Mouse (Mus musculus) heart, adult 2 months (tissue): Measurements from ENCODE around the gene Acss2. TPM values are rescaled to one million over a fixed set of nuclear protein-coding genes. Genes with fewer than 3 reads are reported as not detected.
"Not testable (repeated sequence)": the region's sequence is repeated elsewhere in the genome, so short reads cannot be mapped to it uniquely, and the experiment has no call there.

Experiments used
- DNase-seq, 2 experiments: peaks; one replicate each; pipeline ENCODE4 v3.0.0; 2021
- H3K27ac ChIP-seq: fragments of 200-600 bp; 2 replicates; pipeline ENCODE4 v1.8.1; 2022
- H3K27me3 ChIP-seq: fragments of 200-500 bp; 2 replicates; pipeline ENCODE4 v1.6.1; 2012; ENCODE audit warnings: mild to moderate bottlenecking, low read length, inconsistent platforms, mixed read lengths; ENCODE audit not compliant: control insufficient read depth, insufficient read depth
- H3K36me3 ChIP-seq: fragments of 200-500 bp; 2 replicates; pipeline ENCODE4 v1.6.1; 2012; ENCODE audit warnings: low read length, inconsistent platforms; ENCODE audit not compliant: control insufficient read depth, insufficient read depth
- H3K4me1 ChIP-seq: fragments of 200-500 bp; 2 replicates; pipeline ENCODE4 v1.6.1; 2011; ENCODE audit warnings: low read length; ENCODE audit not compliant: control insufficient read depth, insufficient read depth
- H3K4me3 ChIP-seq: fragments of 200-600 bp; 2 replicates; pipeline ENCODE4 v1.8.1; 2022
- H3K79me2 ChIP-seq: fragments of 200-500 bp; replicated peaks from 2 replicates; pipeline ENCODE4 v1.6.1; 2012; ENCODE audit warnings: mild to moderate bottlenecking, inconsistent platforms, low read length, moderate library complexity, mixed read lengths; ENCODE audit not compliant: control insufficient read depth, insufficient read depth
- H3K9ac ChIP-seq: fragments of 200-500 bp; 2 replicates; pipeline ENCODE4 v1.6.1; 2012; ENCODE audit warnings: low read depth, mild to moderate bottlenecking, control low read depth, inconsistent platforms, low read length, mixed read lengths
- CTCF ChIP-seq: fragments of 200-600 bp; IDR thresholded peaks from 2 replicates; pipeline ENCODE4 v1.8.1; 2022; ENCODE audit warnings: antibody characterized with exemption, mild to moderate bottlenecking, moderate library complexity
- EP300 ChIP-seq: fragments of 200-500 bp; IDR thresholded peaks from 2 replicates; pipeline ENCODE4 v1.6.1; 2011; ENCODE audit warnings: low read depth, low read length, control low read depth; ENCODE audit not compliant: insufficient read depth
- POLR2A ChIP-seq: fragments of 200-500 bp; IDR thresholded peaks from 2 replicates; pipeline ENCODE4 v1.6.1; 2011; ENCODE audit warnings: mild to moderate bottlenecking, low read depth, low read length, control low read depth; ENCODE audit not compliant: insufficient read depth
- WGBS: fragments of 180-500 bp; shearing (Covaris S2); methylation state at CpG from one replicate; pipeline ENCODE4 v1.1.7; 2018; 5-methylcytosine and 5-hydroxymethylcytosine counted together
- intact Hi-C: fragments of 180-260 bp; cut with DNase I; formaldehyde crosslinking; loops from one replicate; pipeline ENCODE4 v1.15.1; 2025
- polyA plus RNA-seq: library from polyadenylated mRNA; depleted of rRNA; stranded (reverse); fragments of >200 nt; gene quantifications from 2 replicates; pipeline ENCODE4 v1.2.3, GENCODE M21; 2012
- total RNA-seq, 2 experiments: library from RNA; stranded (reverse); gene quantifications; 2 replicates each; pipeline ENCODE4 v1.2.3; 2021

Acss2 gene
- total and polyA plus RNA-seq, 3 experiments = 31.6 to 39.8 (median 33.4) TPM

DNA sequence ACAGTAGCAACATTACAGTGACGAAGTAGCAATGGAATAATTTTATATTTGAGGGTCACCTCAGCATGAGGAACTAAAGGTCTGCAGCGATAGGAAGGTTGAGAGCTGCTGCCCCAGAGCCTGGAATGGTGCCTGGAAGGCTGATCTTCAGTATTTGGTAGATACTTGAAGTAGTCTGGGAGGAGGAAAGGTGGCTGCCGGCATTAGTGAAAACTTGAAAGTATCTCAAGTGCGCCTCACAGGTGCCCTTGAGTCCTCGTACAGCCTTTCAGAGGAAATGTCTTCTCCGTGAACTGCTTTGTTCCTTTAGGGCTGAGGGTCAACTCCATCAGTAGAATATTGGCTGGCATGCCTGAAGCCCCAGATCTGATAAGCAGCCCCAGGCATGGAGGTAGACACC, 77.8 kb downstream of the Acss2 start:
- WGBS = 79% methylated on average over 6 of the region's 6 CpGs
- DNase-seq = no peak
- H3K4me1 ChIP-seq = peaks cover 5% of the 10 kb centered on the region

DNA sequence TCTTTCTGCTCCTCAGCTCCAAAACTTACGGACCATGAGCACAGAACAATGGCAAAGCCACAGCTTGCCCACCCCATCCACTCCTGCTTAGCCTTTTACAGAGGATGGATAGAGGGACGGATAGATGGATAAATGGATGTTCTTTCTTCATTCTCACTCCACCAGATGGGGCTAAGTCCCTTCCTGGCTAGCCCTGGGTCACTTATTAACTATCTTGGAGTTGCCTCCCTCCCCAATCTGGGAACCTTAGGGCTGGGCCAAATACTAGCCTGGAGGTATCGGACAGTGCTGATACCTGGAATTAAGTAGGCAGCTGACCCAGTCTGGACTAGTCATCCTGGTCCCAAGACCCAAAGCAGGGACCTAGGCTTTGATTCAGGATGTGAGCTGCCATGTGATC, 86.0 kb downstream of the Acss2 start:
- no peak overlapping the region for H3K27ac ChIP-seq

More for the DNA sequence above, 77.8 kb downstream of the Acss2 start:
- Histone ChIP-seq H3K4me3 (no peak overlapping the region), H3K79me2 (no peaks in the 10 kb centered on the region), H3K36me3 (no peaks in the 10 kb centered on the region), H3K27me3 (no peaks in the 10 kb centered on the region), H3K27ac (no peak overlapping the region), H3K9ac (no peak overlapping the region)
- intact Hi-C loops = no loop called here
- TF ChIP-seq POLR2A (no peak), EP300 (no peak), CTCF (no peak)

DNA sequence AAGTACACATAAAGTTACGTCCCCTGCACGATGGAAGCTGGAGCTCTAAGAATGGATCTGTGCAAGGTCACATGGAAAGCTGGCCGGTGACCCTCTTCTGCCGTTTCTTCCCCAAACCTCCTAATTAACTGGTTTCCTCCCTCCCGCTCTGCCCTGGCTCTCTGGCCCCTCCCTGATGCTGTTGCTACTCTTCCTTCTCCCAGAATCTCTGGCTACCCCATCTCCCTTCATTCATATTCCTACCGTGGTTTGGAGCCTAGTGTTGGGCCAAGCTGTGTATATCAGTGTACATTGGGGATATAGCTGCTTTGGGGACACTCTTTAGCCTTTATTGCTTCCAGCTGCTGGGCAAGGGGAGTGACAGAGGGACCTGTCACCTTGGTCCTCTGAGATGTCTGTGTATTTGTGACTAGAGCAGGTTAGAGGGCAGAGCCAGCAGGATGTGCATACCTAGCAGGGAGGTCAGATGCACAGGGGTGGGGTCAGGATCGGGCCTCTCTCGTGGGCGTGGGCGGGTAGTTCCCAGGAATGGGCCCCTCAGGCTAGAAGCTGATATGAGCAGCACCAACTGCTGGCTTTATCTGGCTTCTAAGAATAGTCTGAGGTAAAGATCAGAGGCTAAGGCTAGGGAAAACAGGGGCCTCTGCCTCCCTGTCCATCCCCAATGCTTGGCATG, 87.0 kb downstream of the Acss2 start:
- no peak for DNase-seq
- Histone ChIP-seq H3K36me3 (no peaks in the 10 kb centered on the region), H3K9ac (no peak overlapping the region), H3K4me3 (no peak overlapping the region), H3K4me1 (no peaks in the 10 kb centered on the region), H3K27ac (no peak overlapping the region), H3K79me2 (no peaks in the 10 kb centered on the region), H3K27me3 (no peaks in the 10 kb centered on the region)
- intact Hi-C loops = no loop called here
- TF ChIP-seq POLR2A = no peak
- no peak for TF ChIP-seq EP300
- TF ChIP-seq CTCF = no peak
- 29% methylated on average over 10 of the region's 10 CpGs for WGBS

More for the DNA sequence above, 86.0 kb downstream of the Acss2 start:
- peak; percentile 54 for TF ChIP-seq CTCF
- TF ChIP-seq POLR2A = no peak
- WGBS = 55% methylated on average over 3 of the region's 3 CpGs
- Histone ChIP-seq H3K36me3 (no peaks in the 10 kb centered on the region), H3K4me1 (no peaks in the 10 kb centered on the region), H3K9ac (no peak overlapping the region), H3K27me3 (no peaks in the 10 kb centered on the region), H3K79me2 (no peaks in the 10 kb centered on the region), H3K4me3 (no peak overlapping the region)
- no peak for DNase-seq
- intact Hi-C loops = no loop called here

DNA sequence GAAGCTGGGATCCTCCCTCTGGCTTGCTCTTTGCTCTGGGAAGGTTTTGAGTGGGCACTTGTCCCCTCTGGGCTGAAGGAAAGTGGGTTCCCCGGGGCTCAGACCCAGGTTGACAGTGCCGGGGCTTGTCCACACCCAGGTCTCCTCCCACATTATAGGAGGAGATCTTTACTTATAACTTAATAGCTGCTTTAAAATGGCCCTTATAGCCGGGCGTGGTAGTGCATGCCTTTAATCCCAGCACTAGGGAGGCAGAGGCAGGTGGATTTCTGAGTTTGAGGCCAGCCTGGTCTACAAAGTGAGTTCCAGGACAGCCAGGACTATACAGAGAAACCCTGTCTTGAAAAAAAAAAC, 87.5 kb downstream of the Acss2 start:
- H3K9ac ChIP-seq, H3K27me3 ChIP-seq, DNase-seq, H3K79me2 ChIP-seq, intact Hi-C loops, H3K27ac ChIP-seq, H3K4me1 ChIP-seq, H3K4me3 ChIP-seq, H3K36me3 ChIP-seq: not testable (repeated sequence)
- 63% methylated on average over 4 of the region's 4 CpGs for WGBS

DNA sequence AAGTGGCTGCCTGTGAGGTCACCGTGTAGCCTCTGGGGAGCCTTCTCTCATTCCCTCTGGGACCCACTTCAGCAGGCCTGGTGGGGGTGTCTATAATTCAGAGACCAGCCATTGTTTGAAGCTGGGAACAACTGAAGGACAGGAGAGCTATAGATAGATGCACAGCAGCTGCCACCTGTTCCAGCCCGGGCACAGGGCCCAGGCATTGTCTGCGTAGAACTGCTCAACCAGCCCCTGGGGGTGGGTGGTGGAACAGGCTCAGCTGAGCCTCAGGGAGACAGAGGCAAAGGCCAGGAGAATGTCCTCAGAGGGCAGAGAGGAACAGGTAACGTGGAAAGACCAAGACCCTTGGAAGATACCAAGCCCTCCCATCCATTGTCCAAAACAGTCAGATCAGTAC, 88.6 kb downstream of the Acss2 start:
- H3K79me2 ChIP-seq = no peaks in the 10 kb centered on the region
- peak overlapping the region; percentile 77 for H3K27ac ChIP-seq
- H3K4me1 ChIP-seq = peaks cover 1% of the 10 kb centered on the region; the same call in 1 of the 2 replicates
- WGBS = 38% methylated on average over 4 of the region's 4 CpGs
- DNase-seq = peak; percentile 61 to 74
- intact Hi-C loops = no loop called here
- H3K27me3 ChIP-seq = no peaks in the 10 kb centered on the region
- no peaks in the 10 kb centered on the region for H3K36me3 ChIP-seq
- TF ChIP-seq POLR2A = no peak
- no peak for TF ChIP-seq EP300
- peak; percentile 66 for TF ChIP-seq CTCF
- no peak overlapping the region for H3K9ac ChIP-seq
- H3K4me3 ChIP-seq = no peak overlapping the region

DNA sequence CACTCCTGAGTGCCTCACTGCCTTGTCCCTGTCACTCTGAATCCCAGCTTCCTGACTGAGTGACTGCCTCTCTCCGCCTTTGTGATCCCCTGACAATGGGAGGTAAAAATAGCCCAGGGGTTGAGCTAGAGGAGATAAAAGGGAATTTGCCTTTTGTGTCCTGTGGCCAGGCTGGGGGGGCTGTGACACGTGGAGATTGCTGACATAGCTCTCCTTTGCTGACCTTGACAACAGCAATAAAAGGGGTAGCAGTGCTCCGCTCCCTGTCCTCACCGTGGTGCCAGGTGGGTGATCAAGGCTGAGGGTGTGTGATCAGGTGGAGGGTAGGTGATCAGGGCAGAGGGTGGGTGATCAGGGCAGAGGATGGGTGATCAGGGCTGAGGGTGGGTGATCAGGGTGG, 93.2 kb downstream of the Acss2 start, which contains the start of gene Myh7b:
TSS of gene Myh7b (plus strand) at position 235 of the 400 bp plus-strand sequence.
- no peaks in the 10 kb centered on the region for H3K79me2 ChIP-seq
- H3K4me3 ChIP-seq = peak within 1 kb of the TSS; percentile 41
- peak; percentile 58 to 70 for DNase-seq
- 24% methylated on average over 4 of the region's 4 CpGs for WGBS
- H3K9ac ChIP-seq = peak within 1 kb of the TSS; percentile 51
- intact Hi-C loops = no loop called here
- TF ChIP-seq CTCF (no peak), POLR2A (peak; percentile 93), EP300 (peak; percentile 64; the same call in 1 of the 2 replicates)
- no peaks in the 10 kb centered on the region for H3K36me3 ChIP-seq
- H3K27ac ChIP-seq = peak within 1 kb of the TSS; percentile 84
- H3K27me3 ChIP-seq = no peaks in the 10 kb centered on the region
- H3K4me1 ChIP-seq = peaks cover 4% of the 10 kb centered on the region
